Mouse (Mus musculus): ENCODE measurements around the gene Pphln1.

DNA sequence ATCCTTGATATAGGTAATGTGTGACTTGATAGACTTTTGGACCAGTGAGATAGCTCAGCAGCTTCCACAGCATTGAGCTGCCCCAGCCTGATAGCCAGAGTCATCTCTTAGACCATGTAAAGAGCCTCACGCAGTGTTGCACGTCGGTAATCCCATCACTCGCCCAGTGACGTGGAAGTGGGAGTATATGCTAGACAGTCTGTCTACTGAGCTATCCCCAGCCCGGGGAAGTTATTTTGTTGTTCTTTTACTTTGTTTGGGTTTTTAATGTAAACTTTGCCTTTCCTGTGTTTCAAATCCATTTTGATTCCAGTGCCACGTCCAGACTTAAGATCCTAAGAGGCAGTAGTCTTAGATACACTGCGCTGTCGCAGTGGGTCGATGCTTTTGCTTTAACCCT, 83.0 kb downstream of the Pphln1 start:
- TF ChIP-seq POLR2A (IDR thresholded peaks at IDR 0.05; ENCODE audit: insufficient read depth, low read depth, low read length) = no peak
- no peak for TF ChIP-seq CTCF (IDR thresholded peaks at IDR 0.05)

Data from heart, adult 2 months (tissue).